Mouse (Mus musculus): ENCODE measurements around the gene Rhoj.
A peak's percentile ranks its signal among the peaks of the same experiment; 100 is the strongest.
"Not testable (repeated sequence)": the region's sequence is repeated elsewhere in the genome, so short reads cannot be mapped to it uniquely, and the experiment has no call there.

Rhoj gene

DNA sequence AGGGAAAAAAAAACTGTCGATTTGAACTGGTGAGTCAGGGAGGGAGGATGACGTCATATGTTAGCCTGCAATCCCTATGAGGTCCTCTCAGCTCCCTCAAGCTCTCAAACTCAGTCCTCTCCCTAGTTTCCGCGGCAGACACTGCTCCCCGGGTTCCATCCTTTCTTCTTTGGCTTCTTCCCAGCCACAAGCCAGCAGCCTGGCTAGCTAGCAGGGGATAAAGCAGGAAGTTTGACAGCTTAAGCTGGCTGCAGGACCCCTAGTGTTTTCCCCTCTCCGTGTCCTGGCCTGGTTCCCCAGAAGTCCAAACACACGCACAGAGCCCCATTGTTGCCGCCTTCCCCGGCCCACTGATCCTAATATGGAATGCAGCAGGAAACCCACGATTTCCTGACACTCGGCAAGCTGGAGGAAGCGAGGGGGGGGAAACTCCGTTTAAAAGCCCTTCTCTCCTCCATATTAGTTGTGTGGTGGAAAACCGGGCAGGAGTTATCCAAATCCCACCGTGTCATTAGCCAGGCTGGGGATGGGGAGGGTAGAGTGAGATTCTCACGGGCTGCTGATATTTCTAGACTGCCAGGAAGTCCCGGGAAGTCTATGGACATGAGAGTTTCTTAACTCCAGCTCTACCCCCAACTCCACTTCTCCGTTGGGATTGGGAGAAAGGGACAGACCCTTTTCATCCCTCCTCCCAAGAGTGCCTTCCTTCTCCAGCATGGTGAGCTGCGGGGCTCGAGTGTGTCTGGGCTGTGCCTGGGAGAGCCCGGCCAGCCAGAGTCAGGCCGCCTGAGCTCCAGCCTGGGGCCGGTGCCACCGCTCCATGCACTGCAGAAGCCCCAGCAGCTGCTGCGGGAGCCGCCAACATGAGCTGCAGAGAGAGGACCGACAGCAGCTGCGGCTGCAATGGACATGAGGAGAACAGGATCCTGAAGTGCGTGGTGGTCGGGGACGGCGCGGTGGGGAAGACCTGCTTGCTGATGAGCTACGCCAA lies at the start of gene Rhoj:
TSS of gene Rhoj (plus strand) at position 362 of the 991 bp plus-strand sequence.
- DNase-seq (ENCODE audit: low spot score), result no peak

DNA sequence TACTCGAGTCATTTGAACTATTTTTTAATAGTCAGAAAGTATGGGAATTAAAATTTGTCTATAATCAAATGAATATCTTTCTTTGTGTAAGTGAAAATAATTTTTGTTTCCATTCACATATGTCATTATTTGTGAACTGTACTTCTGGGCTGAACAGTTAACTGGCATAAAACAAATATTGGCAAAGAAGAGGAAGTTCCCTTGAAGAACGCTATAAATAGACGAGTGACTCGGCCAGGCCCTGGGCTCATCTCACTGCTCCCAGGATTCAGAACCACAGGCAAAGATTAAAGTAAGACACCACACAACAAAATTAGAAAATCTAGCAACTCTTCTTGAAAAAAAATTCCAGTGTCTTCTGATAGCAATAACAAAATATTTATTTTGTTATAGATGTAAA lies 36.4 kb upstream of the Rhoj start:
- DNase-seq (ENCODE audit: low spot score), result no peak

DNA sequence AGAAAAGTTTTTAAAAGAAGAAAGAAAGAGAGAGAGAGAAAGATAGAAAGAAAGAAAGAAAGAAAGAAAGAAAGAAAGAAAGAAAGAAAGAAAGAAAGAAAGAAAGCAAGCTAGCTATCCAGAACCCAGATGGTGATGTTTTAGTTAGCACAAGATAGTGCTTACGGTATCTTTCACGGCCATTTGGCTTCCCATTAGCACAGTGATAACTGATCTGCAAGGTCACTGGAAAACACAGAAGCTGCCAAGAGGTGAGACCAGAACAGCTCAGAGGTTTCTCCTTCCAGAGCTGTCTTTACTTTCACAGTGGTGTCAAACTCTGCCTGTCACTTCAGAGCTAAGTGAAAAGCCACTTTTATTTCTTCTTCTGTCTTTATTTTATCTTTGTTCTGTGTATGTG lies 32.4 kb upstream of the Rhoj start:
- DNase-seq (ENCODE audit: low spot score), result no peak

DNA sequence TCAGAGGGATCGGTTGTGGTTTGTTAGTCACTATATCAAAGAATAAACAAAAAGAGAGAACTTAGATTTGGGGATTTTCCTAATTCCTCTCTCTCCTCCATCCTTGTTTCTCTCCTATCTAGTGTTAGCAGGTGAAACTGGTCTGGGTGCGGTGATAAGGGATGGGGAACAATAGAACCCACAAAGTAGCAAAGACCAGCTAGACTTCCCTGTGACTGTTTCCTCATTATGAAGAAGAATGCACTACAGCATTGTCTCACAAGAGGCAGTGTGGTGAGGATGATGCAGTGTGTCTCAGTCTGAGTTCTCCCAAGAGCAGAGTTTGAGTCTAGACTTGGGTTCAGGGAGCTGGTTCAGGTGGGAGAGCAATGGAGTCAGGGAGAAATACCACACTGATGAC lies 30.7 kb upstream of the Rhoj start:
- no peak for DNase-seq (ENCODE audit: low spot score)

DNA sequence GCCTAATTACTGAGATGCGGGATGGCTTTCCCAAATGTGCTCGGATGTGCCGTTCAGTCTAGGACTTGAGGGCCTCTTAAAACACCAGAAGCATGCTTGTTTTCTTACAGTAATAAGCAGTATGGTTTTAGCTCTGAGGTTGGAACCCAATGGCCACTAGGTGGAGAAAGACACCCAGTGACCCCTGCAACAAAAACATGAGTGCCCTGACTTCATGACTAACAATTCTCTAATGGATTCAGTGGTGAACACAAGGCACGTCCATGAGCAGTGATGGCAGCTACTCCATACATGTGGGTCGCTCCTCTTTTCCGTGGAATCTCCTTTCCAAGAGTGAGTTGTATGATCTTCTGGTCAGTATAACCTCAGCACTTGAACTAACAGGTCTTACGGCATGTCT lies 27.6 kb upstream of the Rhoj start:
- DNase-seq (ENCODE audit: low spot score), result no peak

DNA sequence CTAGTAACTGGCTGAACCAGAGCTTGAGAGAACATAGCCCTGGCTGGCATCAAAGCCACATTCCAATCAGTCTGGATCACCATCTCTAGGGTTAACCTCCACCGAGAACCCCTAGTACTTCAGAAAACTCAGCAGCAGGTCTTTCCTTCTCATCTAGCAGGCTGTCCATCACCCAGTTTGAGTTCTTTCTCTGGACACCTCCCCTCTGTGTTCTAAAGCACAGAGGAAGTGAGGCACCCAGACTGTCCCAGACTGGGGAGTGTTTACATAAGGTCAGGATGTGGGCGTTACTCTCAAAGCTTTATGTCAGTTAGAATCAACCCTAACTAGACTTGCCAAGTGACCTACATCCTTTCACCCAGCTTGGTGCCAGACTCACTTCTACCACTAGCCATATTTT lies 24.9 kb upstream of the Rhoj start:
- DNase-seq (ENCODE audit: low spot score), result peak; percentile 37

DNA sequence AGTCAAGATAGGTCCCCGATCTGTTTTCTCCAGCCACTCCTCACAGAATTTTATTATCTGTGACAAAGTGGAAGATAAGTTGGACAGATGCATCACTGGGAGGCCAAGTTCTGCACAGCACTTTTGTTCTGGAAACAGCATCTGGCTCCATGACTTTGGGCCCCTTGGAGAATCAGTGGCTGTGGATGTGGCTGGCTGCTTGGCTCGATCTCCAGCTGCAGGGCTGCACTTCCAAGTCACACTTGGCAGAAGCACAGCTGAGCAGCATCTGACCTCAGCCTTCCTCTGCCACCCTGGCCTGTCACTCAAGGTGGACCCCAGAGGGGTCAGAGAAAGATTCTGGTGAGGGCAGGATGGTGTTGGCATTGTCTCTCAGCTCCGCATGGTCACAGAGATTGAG lies 22.0 kb upstream of the Rhoj start:
- no peak for DNase-seq (ENCODE audit: low spot score)

DNA sequence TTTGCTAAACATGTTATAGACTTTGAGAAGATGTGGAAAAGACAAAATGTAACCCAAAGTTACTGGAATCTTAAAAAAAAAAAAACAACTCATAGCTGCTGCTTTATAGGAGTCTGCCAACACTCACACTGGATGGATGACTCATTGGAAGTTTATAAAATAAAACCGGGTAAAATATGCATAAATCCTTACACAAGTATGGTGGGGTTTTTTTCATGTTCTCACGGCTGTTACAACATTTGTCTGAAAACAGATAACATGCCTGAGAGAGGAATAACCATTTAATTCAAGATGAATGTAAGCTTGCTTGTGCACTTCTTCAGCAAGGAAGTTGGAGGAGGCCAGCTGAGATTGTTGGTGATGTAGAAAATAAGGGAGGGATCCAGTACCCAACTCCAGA lies 17.6 kb upstream of the Rhoj start:
- no peak for DNase-seq (ENCODE audit: low spot score)

DNA sequence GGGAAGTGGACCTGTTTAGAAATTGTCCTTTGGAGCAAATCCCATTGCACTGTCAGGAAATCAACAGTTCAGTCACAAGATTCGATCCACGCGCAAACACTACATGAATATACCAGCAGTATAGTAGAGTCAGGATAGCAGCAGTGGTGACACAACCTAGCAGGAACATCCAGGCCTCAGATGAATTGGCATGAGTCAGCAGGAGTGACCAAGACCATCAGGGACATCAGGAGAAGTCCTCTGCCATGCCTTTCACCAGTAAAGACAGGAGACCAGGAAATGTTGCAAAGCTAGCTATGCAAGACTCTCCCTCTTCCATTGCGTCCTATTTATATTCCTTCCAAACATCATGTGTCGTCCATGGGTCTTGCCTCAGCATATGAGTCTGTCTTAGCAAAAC lies 16.6 kb upstream of the Rhoj start:
- DNase-seq (ENCODE audit: low spot score), result no peak

DNA sequence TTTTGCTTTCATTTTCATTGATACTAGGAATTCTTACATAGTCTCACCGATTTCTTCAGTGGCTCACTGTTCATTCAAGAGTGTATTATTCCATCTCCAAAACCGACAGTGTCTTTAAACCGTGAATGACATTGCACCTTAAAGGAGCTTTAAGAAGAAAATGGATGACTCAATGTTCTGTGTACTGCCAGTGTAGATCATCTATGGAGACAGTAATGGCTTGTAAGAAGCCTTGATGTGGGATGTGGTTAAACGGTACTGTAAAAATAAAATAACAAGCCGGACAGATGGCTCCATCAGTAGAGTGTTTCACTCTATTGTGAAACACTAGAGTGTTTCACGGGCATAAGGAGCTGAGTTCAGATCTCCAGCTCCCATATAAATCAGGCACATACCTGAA lies 15.2 kb upstream of the Rhoj start:
- no peak for DNase-seq (ENCODE audit: low spot score)

DNA sequence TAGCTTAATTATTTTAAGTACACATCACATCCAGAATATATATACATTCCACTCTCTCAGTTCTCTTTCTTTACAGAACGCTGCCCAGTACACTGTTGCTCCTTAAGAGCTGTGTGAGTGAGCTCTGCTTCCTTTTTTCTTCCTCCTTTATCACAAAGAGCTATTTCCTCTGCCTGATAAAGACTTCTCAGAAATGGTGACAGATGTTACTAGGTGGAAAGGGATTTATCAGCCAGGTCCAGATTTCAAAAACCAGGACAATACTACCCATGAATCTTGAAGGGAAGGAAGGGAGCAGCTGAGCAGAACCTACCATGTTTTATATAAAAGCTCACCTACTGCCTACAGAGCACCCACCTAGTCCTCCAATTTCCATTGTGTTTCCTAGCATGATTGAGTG lies 8.3 kb upstream of the Rhoj start:
- DNase-seq (ENCODE audit: low spot score), result no peak

DNA sequence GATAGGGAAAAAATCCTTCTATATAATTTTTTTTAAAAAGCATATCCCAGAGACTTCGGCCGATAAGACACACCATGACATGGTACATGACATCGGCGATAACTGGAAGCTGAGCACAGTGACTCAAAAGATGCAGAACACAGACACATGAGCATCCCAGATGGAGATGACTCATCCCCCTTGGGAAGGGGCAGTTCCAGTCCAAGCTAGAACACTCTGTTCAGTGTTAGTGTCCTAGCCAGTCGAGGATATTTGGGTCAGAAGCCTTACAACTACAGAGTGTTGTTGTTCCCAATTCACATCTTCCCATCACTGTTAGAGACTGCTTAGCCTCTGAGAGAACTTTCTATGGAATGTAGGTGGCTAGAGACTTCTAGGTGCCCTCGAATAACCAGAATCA lies 4.0 kb upstream of the Rhoj start:
- no peak for DNase-seq (ENCODE audit: low spot score)

DNA sequence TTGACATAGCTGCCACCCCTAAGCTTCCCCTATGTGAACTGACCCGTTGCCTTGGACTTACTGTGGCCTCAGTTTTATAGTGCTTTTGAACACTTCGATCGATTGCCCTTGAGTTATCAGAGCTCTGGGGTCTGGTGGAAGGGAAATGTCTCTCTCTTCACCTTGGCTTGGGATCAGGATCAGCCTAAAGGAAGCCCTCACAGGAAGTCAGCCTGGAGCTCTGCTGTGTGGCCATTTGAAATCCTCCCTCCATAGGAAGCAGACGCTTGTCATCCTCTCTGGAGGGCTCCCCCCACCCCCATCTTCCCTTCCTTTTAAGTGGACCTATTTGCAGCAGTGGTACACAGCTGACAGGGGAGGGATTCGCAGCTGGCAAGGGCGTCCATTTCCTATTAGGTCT lies 1.6 kb downstream of the Rhoj start:
- no peak for DNase-seq (ENCODE audit: low spot score)

DNA sequence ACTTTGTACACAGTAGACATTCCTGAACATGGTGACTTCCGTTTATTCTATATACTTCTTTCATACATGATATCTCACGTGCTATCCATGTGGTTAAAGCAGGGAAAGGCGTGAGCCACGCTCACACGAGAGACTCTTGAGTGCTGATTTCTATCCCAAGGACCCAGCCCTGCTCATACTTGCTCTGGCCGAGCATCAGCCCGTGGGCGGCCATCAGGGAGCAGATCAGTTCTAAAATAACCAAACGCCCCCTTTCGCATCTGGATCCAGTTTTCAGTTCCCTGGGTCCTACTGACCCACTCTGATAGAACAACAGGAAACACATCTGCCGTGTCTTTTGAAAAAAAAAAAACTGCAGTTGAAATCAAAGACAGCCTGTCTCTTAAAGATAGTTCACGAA lies 2.6 kb downstream of the Rhoj start:
- DNase-seq (ENCODE audit: low spot score), result no peak

DNA sequence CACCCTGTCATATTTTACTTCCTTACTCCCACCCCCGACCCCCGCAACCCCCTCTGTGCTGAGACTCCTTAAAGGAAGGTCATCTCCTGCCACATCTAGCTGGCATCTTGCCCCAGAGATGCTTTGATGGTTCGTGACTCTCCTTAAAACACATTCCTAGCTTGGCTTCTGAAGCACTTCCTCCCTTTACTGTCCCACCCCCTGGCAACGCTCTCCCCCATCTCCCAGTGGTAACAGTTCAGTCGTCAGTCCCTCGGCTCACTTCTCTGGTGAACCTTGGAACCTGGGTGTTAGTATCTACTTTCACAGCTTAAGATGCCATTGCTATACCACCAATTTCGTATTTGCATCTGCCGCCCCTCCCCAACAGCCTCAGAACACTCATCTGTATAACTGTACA lies 3.8 kb downstream of the Rhoj start:
- DNase-seq (ENCODE audit: low spot score), result no peak

DNA sequence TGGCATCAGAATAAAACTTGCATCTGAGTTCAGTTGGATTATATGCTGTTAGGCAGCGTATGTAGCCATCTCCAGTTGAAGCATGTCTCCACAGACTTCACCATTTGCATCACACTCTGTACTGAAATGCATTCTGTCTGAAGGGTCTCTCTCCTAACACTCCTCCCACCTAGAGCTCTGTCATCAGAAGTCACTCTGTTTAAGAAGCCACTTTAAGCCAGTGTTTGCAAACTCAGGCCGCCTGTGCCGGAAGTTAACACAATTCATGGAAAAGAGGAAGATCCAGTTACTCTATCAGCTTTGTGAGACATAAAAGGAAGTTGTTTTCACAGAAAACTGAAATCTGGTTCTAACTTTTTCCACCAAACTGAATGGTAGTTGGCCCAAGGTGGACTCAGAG lies 5.9 kb downstream of the Rhoj start:
- no peak for DNase-seq (ENCODE audit: low spot score)

DNA sequence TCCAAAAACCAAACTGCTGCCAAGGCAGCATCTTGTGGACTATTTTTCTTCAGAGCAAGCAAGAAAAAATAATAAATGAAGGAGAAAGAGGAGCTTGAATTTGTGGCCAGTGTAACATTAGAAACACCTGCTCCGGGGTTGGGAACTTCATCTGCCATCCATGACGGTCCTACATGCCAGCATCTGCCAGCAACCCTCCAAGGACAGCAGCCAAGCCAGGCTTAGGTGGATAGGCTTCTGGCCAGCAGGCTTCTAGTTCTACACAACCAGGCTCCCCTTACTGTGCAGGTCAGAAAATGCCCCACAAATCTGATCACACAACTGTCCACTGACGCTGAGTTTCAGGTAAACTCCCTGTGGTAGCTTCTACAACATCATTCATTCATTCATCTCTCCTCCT lies 7.7 kb downstream of the Rhoj start:
- DNase-seq (ENCODE audit: low spot score), result no peak

DNA sequence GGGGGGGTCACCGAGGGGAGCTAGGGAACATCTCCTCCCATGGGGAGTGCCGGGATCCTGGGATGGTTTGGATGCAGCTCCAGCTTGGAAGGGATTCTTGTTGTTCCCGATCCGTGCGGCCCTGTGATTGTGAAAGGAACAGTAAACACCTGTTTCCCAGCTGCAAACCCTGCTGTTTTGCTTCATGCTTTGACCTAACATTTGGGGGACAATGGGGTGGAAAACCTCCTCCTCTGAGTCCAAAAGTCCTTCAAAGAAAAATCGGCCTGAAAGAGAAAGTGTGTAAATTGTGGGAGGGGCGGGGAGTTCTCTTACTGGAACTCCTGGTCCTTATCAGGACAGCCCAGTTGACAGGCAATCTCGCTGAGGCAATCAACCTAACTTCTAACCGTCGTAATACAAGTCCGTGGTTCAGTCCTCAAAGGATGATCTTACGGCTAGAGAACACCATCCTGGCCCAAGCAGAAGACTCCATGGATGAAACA lies 12.4 kb downstream of the Rhoj start:
- no peak for DNase-seq (ENCODE audit: low spot score)

DNA sequence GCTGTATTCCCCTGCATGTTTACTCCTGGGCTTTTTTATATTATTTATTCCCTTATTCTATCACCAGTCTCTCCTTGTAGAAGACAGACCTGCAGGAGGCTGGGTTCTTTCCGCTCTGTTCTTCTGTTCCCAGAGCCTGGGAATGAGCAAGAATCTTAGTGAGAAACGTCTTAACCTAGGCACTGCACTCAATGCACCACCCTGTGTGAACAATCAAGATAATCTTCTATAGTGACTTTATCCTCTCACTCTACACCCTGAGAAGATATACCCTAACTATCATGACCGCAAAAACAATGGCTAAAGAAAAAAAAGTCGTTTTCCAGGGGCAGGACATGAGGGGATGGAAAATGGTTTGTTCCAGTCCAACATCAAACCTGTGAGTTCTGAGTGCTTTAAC lies 13.1 kb downstream of the Rhoj start:
- DNase-seq (ENCODE audit: low spot score), result no peak

DNA sequence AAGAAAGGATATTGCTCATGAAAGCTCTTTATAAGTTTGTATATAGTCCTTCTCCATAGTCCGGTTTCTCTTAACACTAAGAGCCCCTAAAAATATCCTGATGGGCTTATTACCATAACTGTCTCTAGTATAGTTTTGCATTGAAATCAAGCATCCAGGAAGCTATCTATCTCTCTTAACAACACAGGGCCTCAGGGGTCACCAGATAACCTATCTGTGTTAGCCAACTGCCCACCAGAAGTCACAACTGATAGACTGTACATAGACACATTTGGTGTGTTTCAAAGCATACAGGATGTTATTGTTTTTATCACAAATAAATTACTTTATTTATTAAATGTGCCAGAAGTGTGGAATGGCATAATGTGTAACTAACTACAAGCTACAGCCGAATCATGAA lies 21.1 kb downstream of the Rhoj start:
- no peak for DNase-seq (ENCODE audit: low spot score)

DNA sequence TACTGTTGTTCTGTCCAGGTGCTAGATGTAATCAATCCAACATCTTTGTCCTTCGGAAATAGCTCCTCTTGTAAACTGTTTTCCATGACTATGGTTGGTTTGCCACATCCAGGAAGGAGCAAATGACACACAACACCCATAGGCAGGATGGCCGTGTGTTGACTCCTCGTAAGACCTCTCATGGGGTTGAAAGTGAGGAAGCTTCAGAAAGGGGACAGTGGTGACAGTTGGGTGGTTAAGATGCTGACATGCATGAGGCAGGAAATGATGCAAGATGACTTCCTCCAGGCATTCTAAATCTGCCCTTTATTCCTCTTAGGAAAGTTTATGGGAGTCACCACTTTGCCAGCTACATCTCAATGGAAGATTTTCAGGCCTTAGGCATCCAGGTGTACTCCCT lies 31.8 kb downstream of the Rhoj start:
- DNase-seq (ENCODE audit: low spot score), result no peak

DNA sequence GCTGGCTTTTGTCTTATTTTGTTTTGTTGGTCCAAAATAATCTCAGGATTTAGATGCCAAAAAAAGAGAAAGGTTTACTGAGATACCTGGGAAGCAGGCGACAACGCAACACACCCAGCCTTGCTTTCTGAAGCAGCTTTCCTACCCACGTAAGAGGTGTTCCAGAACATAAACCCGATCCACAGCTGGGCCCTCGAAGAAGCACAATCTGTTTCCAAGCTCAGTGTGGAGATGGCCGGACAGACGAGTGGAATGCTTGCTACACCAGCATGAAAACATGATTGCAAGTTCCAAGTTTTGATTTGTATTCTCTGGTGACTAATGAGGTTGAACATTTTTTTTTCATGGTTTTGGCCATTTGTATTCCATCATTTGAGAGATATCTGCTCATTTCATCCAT lies 32.2 kb downstream of the Rhoj start:
- DNase-seq (ENCODE audit: low spot score), result no peak

DNA sequence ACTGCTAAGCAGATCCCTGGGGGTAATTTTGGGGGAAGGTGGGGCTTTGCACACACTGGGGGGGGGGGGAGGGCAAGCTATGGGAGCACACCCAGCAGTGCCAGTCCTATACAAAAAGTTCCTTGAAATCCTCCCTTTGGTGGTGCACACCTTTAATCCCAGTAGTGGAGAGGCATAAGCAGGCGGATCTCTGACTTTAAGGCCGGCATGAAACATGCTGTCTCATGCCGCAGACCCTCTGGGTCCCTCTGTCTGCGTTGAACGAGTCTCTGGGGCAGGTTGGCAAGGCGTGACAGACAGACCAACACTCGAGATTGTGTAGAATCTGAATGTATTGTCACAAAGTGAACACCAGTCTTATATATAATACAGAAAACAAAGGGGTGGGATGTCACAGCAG lies 40.4 kb downstream of the Rhoj start:
- no peak for DNase-seq (ENCODE audit: low spot score)

DNA sequence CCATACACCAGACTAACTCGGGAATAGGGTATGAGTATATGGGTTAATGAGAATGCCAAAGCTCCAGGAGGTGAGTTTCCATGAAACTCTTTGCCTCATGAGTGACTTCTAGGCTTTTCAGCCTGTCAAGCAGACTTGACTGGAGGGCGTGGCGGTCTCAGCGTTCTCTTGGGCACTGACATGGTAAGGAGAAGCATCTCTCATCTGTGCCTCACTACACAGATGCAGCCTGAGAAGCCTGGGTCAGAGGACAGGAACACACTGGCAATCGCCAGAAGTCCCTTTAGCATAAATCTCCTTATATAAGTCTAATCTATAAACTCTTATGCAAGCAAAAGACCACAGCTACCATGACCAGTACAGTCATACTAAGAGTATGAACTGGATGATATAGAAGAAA lies 41.4 kb downstream of the Rhoj start:
- not testable (repeated sequence) for DNase-seq (ENCODE audit: low spot score)

Measured in T-cell, adult 2 months (primary cell).